Mouse (Mus musculus): ENCODE data around the gene Klrb1b.
"Not testable (repeated sequence)": the region's sequence is repeated elsewhere in the genome, so short reads cannot be mapped to it uniquely, and the experiment has no call there.

The Klrb1b gene

GRCm38 (mm10) chr6:128800696-128801095, 25.4 kb downstream of the Klrb1b start:
- DNase-seq (ENCODE audit: low spot score in 2 of 2) = not testable (repeated sequence)

- DNase-seq (ENCODE audit: low spot score in 2 of 2) = no peak
These were observed 26.2 kb downstream of the Klrb1b start for GRCm38 (mm10) chr6:128799896-128800270.

GRCm38 (mm10) chr6:128799144-128799895, 26.8 kb downstream of the Klrb1b start:
- peak; percentile 80 to 86 for DNase-seq (ENCODE audit: low spot score in 2 of 2)

DNA sequence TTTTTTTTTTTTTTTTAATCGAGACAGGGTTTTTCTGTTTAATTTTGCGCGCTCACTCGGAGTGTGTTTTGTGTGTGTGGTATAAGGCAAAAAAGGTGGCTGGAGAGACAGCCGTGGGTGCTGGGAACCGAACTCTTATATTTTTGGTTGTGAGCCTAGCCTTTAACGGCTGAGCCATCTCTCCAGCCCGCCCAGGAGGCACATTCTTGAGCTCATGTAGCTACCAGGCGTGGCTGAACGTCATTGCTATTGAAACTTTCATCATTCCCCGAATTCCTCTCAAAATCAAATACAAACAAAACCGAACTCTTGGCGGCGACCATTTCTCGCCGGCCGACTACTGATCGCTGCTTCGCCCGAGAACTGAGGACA, 27.4 kb downstream of the Klrb1b start:
- DNase-seq (ENCODE audit: low spot score in 2 of 2) = peak; percentile 66 to 75

DNA sequence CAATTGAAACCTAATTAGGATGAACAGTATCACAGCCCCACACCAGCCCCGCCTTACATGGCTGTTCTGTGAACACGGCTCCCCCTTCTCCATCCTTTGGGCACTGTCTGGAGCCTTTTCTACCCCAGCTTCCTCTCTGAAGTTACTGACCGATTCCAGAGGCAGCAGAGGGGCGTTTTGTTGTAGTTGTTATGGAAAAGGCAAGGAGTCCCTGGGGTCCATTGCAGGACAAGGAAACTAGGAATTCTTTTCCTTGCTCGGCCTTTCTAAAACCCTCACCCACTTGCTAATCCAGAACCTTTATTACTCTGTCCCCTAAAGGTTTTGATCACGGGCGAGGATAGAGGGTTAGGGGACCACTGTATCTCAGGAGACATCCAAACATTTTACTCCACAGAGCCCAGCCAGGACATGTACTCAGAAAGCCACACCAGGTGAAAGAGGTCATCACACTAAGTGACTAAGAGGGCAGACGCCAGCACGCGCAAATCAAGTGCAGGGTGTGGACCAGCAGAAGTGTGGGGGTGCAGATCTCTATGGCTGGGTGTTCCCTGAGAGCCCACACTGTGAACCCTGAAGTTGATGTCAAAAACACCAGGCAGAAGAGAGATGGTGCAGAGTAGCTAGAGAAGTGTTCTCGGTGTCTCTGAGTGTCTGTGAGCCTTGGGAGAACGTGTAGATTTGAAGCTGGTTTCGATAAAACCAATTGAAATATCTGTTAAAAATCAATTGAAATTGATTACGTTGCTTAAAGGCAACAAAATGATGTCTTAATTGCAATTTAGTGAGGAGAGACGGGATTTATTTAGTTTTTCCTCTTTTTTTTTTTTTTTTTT, 28.0 kb downstream of the Klrb1b start:
- no peak for DNase-seq (ENCODE audit: low spot score in 2 of 2)

DNA sequence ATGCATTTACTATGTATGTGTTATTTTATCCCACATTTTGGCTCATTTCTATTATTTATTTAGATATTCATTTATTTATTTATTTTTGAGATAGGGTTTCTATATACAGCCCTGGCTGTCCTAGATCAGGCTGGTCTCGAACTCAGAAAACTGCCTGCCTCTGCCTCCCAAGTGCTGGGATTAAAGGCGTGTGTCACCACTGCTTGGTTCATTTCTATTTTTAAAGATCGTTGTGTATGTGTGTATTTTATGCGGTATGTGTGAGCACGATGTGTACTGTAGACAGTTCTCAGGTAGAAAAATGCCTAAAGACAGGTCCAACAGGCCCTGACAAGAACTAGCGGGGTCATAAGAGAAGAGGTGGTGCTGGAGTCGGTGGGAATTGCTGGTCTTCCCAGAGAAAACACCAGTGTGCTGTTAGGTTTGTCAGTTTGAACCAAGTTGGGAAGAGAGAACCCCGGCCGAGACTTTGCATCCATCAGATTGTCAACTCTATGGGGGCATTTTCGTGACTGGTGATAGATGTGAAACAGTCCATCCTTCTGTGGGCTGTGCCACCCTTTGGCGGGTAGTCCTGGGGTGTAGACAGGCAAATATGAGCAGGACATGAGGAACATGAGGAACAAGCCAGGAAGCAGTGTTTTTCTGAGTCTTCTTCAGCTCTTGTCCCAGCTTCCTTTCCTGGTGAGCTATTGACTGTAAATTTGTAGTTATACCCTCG, 28.8 kb downstream of the Klrb1b start:
- no peak for DNase-seq (ENCODE audit: low spot score in 2 of 2)

DNA sequence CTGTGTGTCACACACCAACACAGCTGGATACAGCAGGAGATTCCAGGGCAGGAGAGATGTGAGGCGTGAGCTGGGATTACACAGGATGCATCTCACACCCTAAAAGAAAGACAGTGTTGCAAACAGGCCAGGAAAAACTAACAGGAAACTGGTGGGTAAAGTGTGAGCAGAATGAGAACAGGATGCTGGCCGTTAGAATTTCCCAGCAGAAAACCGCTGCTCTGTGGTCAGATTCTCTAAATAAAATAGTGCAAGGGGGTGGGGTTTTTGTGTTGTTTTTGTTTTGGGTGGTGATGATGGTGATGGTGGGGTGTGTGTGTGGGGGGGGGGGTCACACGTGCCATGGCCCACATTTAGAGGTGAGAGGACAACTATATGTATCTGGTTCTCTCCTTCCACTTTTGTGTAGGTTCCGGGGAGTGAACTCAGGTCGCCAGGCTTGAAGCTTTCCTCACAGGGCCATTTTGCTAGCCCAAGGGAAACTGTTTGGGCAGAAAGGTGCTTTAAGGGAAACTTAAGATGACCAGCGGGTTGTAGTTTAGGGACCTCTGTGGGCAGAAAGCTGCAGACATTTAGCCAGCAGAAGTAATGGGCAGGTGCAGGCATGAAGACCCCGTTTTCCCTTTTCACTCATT, 29.7 kb downstream of the Klrb1b start:
- no peak for DNase-seq (ENCODE audit: low spot score in 2 of 2)

- no peak for DNase-seq (ENCODE audit: low spot score in 2 of 2)
These were observed 32.4 kb downstream of the Klrb1b start for GRCm38 (mm10) chr6:128793734-128794133.

- DNase-seq (ENCODE audit: low spot score in 2 of 2) = not testable (repeated sequence)
These were observed 35.6 kb downstream of the Klrb1b start for GRCm38 (mm10) chr6:128790491-128790994.

DNA sequence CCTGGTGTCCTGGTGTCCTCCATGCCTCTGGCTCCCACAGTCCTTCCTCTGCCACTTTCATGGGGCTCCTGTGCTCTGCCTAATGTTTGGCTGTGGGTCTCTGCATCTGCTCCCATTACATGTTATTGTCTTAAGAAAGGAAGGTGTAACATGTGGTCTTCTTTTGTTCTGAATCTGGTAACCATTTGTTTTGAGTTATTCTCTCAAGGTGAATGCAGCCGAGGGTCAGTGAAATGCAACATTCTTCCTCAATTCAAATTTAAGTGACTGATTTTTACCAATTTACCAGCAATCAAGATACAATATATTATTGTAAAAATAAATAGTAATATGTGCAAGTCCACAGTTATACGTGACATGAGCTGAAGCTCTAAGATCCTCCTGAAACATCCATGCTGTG, 37.0 kb downstream of the Klrb1b start, which contains the start of gene Klrb1c:
Gene Klrb1c, minus strand, starts transcription at position 101 of the 400 bp plus-strand sequence.
- no peak for DNase-seq (ENCODE audit: low spot score in 2 of 2)

- no peak for DNase-seq (ENCODE audit: low spot score in 2 of 2)
These were observed 37.6 kb downstream of the Klrb1b start for GRCm38 (mm10) chr6:128788517-128788916.

DNA sequence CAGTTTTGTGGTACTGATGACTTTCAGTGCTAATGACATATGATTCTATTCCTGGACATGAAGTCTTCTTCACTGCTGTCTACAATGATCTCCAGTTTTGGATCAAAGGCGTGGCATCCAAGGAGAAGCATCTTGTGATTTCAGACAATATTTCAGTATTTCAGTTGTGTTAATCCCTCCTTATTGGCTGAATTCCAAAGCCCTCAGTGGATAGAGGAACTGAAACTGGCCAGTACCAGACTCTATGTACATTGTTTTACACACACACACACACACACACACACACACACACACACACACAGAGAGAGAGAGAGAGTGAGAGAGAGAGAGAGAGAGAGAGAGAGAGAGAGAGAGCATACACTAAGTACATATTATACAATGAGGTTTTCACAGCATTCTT, 39.7 kb downstream of the Klrb1b start:
- not testable (repeated sequence) for DNase-seq (ENCODE audit: low spot score in 2 of 2)

DNA sequence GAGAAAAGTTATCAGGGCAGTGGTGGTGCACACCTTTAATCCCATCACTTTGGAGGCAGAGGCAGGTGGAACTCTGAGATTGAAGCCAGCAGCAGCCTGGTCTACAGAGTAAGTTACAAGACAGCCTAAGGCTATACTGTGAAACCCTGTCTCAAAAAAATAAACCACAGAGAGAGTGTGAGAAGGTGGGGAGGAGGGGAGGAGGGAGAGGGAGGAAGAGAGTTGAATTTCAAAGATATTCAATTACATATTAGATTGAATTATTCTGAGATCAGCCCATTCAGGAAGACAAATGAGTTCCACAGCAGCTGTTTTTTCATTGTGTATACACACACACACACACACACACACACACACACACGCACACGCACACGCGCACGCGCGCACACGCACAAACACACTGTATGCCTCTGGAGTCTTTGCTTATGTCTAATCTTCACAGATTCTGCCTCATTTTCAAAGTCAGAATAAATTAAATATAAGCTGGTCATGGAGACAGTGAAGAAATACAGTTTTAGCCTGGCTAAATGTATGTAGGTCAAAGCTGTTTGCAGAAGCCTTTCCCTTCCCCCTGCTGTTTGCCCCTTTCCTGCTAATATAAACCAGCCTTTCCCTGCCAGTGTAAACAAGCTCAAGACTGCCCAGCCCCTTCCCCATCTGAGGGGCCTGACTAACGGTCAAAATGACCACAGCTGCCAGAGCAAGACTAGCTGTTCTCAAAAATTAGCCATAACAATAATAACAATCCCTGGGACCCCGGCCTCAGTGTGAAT, 56.5 kb downstream of the Klrb1b start:
- DNase-seq (ENCODE audit: low spot score in 2 of 2) = no peak

GRCm38 (mm10) chr6:128768047-128768446, 58.1 kb downstream of the Klrb1b start:
- DNase-seq (ENCODE audit: low spot score in 2 of 2) = no peak

- DNase-seq (ENCODE audit: low spot score in 2 of 2) = not testable (repeated sequence)
These were observed 59.5 kb downstream of the Klrb1b start for GRCm38 (mm10) chr6:128766486-128767254.

DNA sequence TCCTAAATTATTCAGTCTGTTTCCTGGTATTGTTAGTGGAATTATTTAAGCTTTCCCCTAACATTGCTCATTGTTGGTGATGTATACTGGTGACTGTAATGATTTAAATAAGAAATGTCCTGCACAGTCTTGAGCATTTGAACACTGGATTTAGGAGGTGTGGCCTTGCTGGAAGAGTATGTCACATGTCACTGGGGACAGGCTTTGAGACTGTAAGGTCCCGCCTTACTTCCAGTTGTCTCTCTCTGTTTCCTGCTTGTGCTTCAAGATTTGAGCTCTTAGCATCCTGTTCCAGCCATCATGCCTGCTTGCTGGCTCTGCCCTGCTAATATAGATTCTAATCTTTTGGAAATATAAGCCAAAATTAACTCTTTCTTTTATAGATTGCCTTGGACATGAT, 60.9 kb downstream of the Klrb1b start:
- DNase-seq (ENCODE audit: low spot score in 2 of 2) = no peak

DNA sequence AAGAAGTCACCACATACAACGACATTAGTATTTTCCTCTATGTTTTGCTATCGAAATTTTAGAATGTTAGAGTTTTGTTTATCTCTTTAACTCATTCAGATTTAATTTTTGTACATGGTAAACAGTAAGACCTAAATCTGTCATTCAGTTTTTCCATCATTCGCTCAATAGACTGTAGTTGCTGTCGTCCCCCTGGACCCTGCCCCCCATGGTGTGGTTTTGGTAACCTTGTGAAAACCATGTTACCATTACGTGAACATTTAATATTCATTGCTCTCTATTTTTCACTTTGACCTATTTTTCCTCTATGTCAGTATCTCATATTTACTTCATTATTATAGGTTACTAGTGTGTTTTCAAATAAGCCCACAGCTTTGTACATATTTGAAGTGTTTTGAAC, 61.5 kb downstream of the Klrb1b start:
- no peak for DNase-seq (ENCODE audit: low spot score in 2 of 2)

GRCm38 (mm10) chr6:128763736-128764523, 62.2 kb downstream of the Klrb1b start:
- peak; percentile 98 to 99 for DNase-seq (ENCODE audit: low spot score in 2 of 2)
